Mouse (Mus musculus): ENCODE results near the gene Gm266.
"Not testable (repeated sequence)": the region's sequence is repeated elsewhere in the genome, so short reads cannot be mapped to it uniquely, and the experiment has no call there.

GRCm38 (mm10) chr12:111508438-111508837 lies 22.8 kb upstream of the Gm266 start:
- TF ChIP-seq GATA1, TAL1 (IDR thresholded peaks at IDR 0.05; ENCODE audit: low read length): not testable (repeated sequence)

All from erythroblast, embryonic 14.5 days (primary cell).